Mouse (Mus musculus) embryonic facial prominence, embryonic 14.5 days (tissue): Measurements from ENCODE around the gene Gabarapl1. TPM values are rescaled to one million over a fixed set of nuclear protein-coding genes. Genes with fewer than 3 reads are reported as not detected.

Source experiments
- ATAC-seq: fragments of 200-750 bp; cut with Nextera tagmentation; 2 replicates; pipeline ENCODE4 v1.8.0; 2017; ENCODE audit warnings: low read depth, moderate number of reproducible peaks, moderate TSS enrichment
- DNase-seq: peaks from one replicate; pipeline ENCODE4 v3.0.0-alpha.2; 2015; ENCODE audit warnings: low spot score
- H3K27ac ChIP-seq: fragments of 300-500 bp; sonication (generic); replicated peaks from 2 replicates; pipeline ENCODE4 v1.5.1; 2014; ENCODE audit warnings: low read depth, mild to moderate bottlenecking, low read length, moderate library complexity
- H3K27me3 ChIP-seq: fragments of 300-500 bp; sonication (generic); replicated peaks from 2 replicates; pipeline ENCODE4 v1.6.1; 2014; ENCODE audit warnings: low read length; ENCODE audit not compliant: control insufficient read depth, insufficient read depth
- H3K36me3 ChIP-seq: fragments of 300-500 bp; sonication (generic); 2 replicates; pipeline ENCODE4 v1.6.1; 2014; ENCODE audit warnings: low read length, mixed read lengths; ENCODE audit not compliant: control insufficient read depth, insufficient read depth
- H3K4me1 ChIP-seq: fragments of 300-500 bp; sonication (generic); 2 replicates; pipeline ENCODE4 v1.6.1; 2014; ENCODE audit warnings: antibody characterized with exemption, low read length; ENCODE audit not compliant: control insufficient read depth, insufficient read depth
- H3K4me2 ChIP-seq: fragments of 300-500 bp; sonication (generic); 2 replicates; pipeline ENCODE4 v1.6.1; 2014; ENCODE audit warnings: low read depth, mild to moderate bottlenecking, low read length, moderate library complexity, mixed read lengths
- H3K4me3 ChIP-seq: fragments of 300-500 bp; sonication (generic); 2 replicates; pipeline ENCODE4 v1.5.1; 2014; ENCODE audit warnings: low read depth, mild to moderate bottlenecking, low read length
- H3K9ac ChIP-seq: fragments of 300-500 bp; sonication (generic); 2 replicates; pipeline ENCODE4 v1.6.1; 2014; ENCODE audit warnings: low read depth, mild to moderate bottlenecking, low read length, moderate library complexity, mixed read lengths
- H3K9me3 ChIP-seq: fragments of 300-500 bp; sonication (generic); 2 replicates; pipeline ENCODE4 v1.6.1; 2016; ENCODE audit warnings: low read length; ENCODE audit not compliant: control insufficient read depth
- WGBS: fragments of 180-500 bp; shearing (Covaris S2); extraction: QIAGEN DNeasy Blood & Tissue Kit; methylation state at CpG from one replicate; pipeline ENCODE4 v1.1.7; 2014; 5-methylcytosine and 5-hydroxymethylcytosine counted together
- polyA plus RNA-seq: library from polyadenylated mRNA; unstranded; fragments of >200 nt; fragmentation: Nextera tagmentation; extraction: Ambion mirVana; gene quantifications from 2 replicates; pipeline ENCODE4 v1.2.1, GENCODE M21; 2014

The Gabarapl1 gene
- polyA plus RNA-seq, 1 experiment from 2014 or later, result 19.8 TPM

GRCm38 (mm10) chr6:129530261-129530660 lies 2.7 kb upstream of the Gabarapl1 start:
- H3K9me3 ChIP-seq, result no peaks in the 10 kb centered on the region
- H3K27me3 ChIP-seq, result no peaks in the 10 kb centered on the region
- H3K36me3 ChIP-seq, result no peaks in the 10 kb centered on the region
- no peak overlapping the region for H3K4me3 ChIP-seq
- no peak overlapping the region for H3K27ac ChIP-seq
- no peak overlapping the region for H3K4me2 ChIP-seq
- no peak overlapping the region for H3K9ac ChIP-seq
- ATAC-seq, result no peak
- DNase-seq, result no peak
- H3K4me1 ChIP-seq, result peaks cover 9% of the 10 kb centered on the region

DNA sequence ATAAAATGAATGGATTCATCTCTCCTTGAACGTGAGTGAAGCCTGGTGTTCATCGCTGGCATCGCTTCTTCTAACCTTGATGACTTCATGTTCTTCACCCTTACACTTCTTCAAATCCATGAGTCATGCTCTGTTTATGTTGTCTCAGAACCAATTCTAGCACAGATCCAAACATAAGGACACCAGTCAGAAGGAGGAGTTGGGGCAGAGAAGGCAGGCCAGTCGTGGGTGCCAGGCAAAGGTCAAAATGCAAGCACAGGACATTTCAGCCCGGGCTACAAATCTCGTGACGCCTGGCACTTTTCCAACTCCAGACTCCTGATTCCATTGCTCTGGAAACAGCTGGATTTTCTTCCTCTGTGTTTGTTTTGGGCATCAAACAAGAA lies 411 bp upstream of the Gabarapl1 start:
- Histone ChIP-seq H3K36me3 (0 out of 2 replicates have a peak, but pooled peaks cover 2% of the 10 kb centered on the region), H3K9me3 (no peaks in the 10 kb centered on the region), H3K9ac (peak overlapping the region; percentile 83), H3K4me2 (peak overlapping the region; percentile 82), H3K27ac (peak overlapping the region; percentile 76; the same call in 1 of the 2 replicates), H3K27me3 (no peaks in the 10 kb centered on the region), H3K4me3 (peak overlapping the region; percentile 85), H3K4me1 (peaks cover 9% of the 10 kb centered on the region)
- ATAC-seq (peak; percentile 47), DNase-seq (peak; percentile 71)
- 32% methylated on average over 7 of the region's 7 CpGs for WGBS

DNA sequence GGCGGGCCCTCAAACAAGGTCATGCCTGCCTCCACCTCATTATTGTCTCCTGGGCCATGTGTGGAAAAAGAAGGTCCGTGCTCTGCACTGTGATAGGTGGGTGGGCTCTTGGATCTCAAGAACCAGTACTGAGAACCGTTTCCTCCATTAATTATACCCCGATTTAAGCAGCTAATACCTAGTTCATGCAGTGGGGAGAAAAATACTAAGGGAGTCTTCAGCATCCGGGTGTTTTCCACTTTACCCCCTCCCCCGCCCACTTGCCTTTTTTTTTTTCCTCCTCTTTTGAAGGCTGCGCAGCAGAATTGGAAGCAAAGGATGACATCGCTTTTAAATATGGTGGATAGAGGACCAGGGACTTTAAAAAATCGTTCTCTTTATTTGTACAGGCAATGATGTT lies 1.1 kb downstream of the Gabarapl1 start:
- Histone ChIP-seq H3K27me3 (no peaks in the 10 kb centered on the region), H3K4me1 (peaks cover 9% of the 10 kb centered on the region), H3K4me3 (peak overlapping the region; percentile 85), H3K9ac (peak overlapping the region; percentile 83), H3K27ac (no peak overlapping the region), H3K36me3 (peaks cover 16% of the 10 kb centered on the region), H3K9me3 (no peaks in the 10 kb centered on the region), H3K4me2 (peak overlapping the region; percentile 82)
- DNase-seq (no peak), ATAC-seq (no peak)
- 19% methylated on average over 9 of the region's 9 CpGs for WGBS

DNA sequence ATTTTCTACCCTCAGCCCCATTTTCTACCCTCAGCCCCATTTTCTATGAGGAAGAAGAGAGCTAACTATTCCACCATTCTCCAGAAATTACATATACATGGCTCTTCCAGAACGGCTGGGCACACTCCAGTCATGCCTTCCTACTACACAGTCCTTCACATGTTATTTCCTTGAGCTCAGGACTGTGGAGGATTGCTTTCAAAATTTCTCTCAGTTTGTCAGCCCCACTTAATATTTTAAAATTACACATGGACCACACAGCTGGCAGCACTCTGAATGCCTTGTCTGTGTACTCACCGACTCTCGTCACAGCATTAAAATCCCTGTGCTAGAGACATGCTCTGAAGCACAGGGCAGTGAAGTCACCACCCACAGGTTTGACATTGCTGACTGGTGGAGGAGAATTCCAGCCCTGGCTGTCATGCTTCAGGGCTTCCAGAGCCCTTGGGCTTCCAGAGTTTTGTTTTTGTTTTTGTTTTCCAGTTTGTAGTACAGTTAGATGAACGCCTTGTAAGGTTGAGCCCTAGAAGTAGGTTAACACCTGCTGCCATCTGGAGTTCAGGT lies 1.7 kb downstream of the Gabarapl1 start:
- DNase-seq (no peak), ATAC-seq (no peak)
- Histone ChIP-seq H3K9ac (peak overlapping the region; percentile 83; the same call in 1 of the 2 replicates), H3K27ac (no peak overlapping the region), H3K4me1 (peaks cover 9% of the 10 kb centered on the region), H3K27me3 (no peaks in the 10 kb centered on the region), H3K36me3 (peaks cover 22% of the 10 kb centered on the region), H3K9me3 (no peaks in the 10 kb centered on the region), H3K4me2 (peak overlapping the region; percentile 82), H3K4me3 (peak overlapping the region; percentile 85)
- 45% methylated on average over 4 of the region's 4 CpGs for WGBS

GRCm38 (mm10) chr6:129535723-129536122 lies 2.8 kb downstream of the Gabarapl1 start:
- Histone ChIP-seq H3K9ac (no peak overlapping the region), H3K27me3 (no peaks in the 10 kb centered on the region), H3K27ac (no peak overlapping the region), H3K4me1 (peaks cover 9% of the 10 kb centered on the region), H3K9me3 (no peaks in the 10 kb centered on the region), H3K4me2 (no peak overlapping the region), H3K4me3 (no peak overlapping the region), H3K36me3 (peaks cover 32% of the 10 kb centered on the region)
- DNase-seq (no peak), ATAC-seq (no peak)
- 75% methylated on average over 4 of the region's 4 CpGs for WGBS

DNA sequence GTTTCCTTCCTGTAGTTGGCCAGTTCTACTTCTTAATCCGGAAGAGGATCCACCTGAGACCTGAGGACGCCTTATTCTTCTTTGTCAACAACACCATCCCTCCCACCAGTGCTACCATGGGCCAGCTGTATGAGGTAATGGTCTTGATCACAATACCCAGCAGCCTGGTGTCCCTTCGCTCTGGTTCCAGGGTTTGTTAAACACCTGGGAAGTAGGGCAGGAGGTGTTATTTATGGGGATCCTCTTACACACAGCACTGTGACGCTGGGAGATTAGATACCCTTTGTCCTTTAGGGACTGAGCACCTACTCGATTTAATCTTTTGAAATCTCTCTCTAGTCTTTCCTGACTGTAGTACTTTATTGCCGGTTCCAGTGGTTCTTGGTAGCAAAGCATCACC lies 5.6 kb downstream of the Gabarapl1 start:
- ATAC-seq, result peak; percentile 79; the same call in 1 of the 2 replicates
- H3K27me3 ChIP-seq, result no peaks in the 10 kb centered on the region
- peaks cover 6% of the 10 kb centered on the region; the same call in 1 of the 2 replicates for H3K4me1 ChIP-seq
- 85% methylated on average over 6 of the region's 6 CpGs for WGBS
- no peak overlapping the region for H3K4me2 ChIP-seq
- H3K9me3 ChIP-seq, result no peaks in the 10 kb centered on the region
- no peak overlapping the region for H3K27ac ChIP-seq
- H3K9ac ChIP-seq, result no peak overlapping the region
- no peak for DNase-seq
- H3K36me3 ChIP-seq, result peaks cover 46% of the 10 kb centered on the region
- H3K4me3 ChIP-seq, result no peak overlapping the region

DNA sequence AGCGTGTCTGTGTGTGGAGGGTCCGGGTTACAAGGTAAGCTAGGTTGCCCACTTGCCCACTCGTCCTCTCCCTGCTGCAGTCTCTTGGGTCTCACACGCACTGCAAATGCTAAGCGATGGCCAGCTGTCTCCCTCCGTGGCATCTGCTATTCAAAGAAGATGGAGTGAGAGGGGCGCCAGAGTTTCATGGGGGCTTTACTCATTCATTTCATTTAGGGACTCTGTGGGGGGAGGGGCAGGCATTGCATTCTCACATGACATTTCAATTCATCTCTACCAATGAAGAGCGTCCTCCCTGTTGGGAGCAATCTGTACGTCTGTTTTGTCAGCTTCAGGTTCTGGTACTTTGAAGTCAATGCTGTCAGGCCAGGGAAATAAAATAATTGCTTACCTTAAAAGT lies 9.0 kb downstream of the Gabarapl1 start:
- Histone ChIP-seq H3K36me3 (peaks cover 46% of the 10 kb centered on the region), H3K4me1 (no peaks in the 10 kb centered on the region), H3K27me3 (no peaks in the 10 kb centered on the region), H3K4me3 (no peak overlapping the region), H3K9me3 (no peaks in the 10 kb centered on the region), H3K9ac (no peak overlapping the region), H3K27ac (no peak overlapping the region), H3K4me2 (no peak overlapping the region)
- 77% methylated on average over 9 of the region's 9 CpGs for WGBS
- ATAC-seq (no peak), DNase-seq (no peak)

- Histone ChIP-seq H3K4me3 (no peak overlapping the region), H3K9me3 (no peaks in the 10 kb centered on the region), H3K36me3 (peaks cover 44% of the 10 kb centered on the region), H3K4me2 (no peak overlapping the region), H3K4me1 (no peaks in the 10 kb centered on the region), H3K27me3 (no peaks in the 10 kb centered on the region), H3K9ac (no peak overlapping the region), H3K27ac (no peak overlapping the region)
- 91% methylated on average over 3 of the region's 3 CpGs for WGBS
- no peak for ATAC-seq
- no peak for DNase-seq
Observed at GRCm38 (mm10) chr6:129542540-129542939, 9.6 kb downstream of the Gabarapl1 start.
